ENCODE assay signal across 8 mouse cellular contexts in the genomic region with DNA sequence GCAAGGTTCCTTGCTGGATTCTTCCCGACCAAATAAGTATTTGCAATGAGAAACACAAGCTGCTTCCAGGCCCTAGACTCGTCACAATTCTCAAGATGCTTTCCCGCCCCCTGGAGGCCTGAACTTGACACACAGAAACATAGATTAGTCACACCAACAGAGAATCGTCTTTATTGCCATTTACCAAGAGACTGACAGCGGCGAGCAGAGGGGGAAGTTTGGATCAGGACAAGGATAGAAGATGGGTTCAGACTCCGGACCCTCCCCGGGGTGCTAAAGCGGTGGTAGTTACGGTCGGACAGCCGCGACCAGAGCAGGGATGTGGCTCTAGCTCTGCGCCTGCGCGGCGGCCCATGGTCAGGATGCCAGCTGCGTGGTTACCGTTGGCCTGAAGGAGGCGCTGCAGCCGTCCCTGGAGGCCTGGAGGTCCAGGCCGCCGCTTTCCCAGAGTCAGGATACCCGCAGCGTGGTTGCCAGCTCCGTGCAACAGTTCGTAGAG. TPM values are rescaled to one million over a fixed set of nuclear protein-coding genes. Genes with fewer than 3 reads are reported as not detected.
DNase-seq lines count a peak whose midpoint lies in the region; ATAC-seq and TF ChIP-seq lines count a peak whose summit lies in the region.

No protein-coding gene starts in this region.

- TF ChIP-seq CTCF in cortical plate, adult 2 months (IDR thresholded peaks at IDR 0.05; ENCODE audit: extremely low read depth, insufficient read depth, low read length): peak; percentile 66
- peak; percentile 85 for TF ChIP-seq CTCF in left cerebral cortex, adult 2 months (IDR thresholded peaks at IDR 0.05)

- ATAC-seq in activated CD4-positive, CD25-positive, alpha-beta regulatory T cell, adult 4 months: peak; percentile 56
- ATAC-seq in megakaryocyte, adult 5-6 weeks (ENCODE audit: poor library complexity, severe bottlenecking): peak; percentile 86

- 0 out of 2 replicates have a peak overlapping the region, but pooled peaks have one; percentile 13 for H3K27ac ChIP-seq in cortical plate, adult 2 months (ENCODE audit: insufficient read depth, low read length)
- peak overlapping the region; percentile 69 for H3K27ac ChIP-seq in left cerebral cortex, adult 2 months

- DNase-seq in gastrocnemius, adult 8-10 months (ENCODE audit: low spot score in 2 of 2): peak; percentile 78 to 85
- DNase-seq in hindlimb bud, embryonic 11.5 days (ENCODE audit: extremely low spot score, low read depth, low spot score): peak; percentile 39
- DNase-seq in left cerebral cortex, adult 2 months (ENCODE audit: extremely low spot score in 1 of 2, low spot score in 2 of 2): peak; percentile 83 to 93
- DNase-seq in right cerebral cortex, adult 2 months (ENCODE audit: low spot score in 2 of 2): peak; percentile 90 to 93
- peak; percentile 54 for DNase-seq in urinary bladder, postnatal 10 days (ENCODE audit: low spot score)

- peaks cover 3% of the 10 kb centered on the region; the same call in 1 of the 2 replicates for H3K4me1 ChIP-seq in cortical plate, adult 2 months (ENCODE audit: control insufficient read depth, insufficient read depth, low read length)

- peak overlapping the region; percentile 31 for H3K4me3 ChIP-seq in cortical plate, adult 2 months (ENCODE audit: insufficient read depth, low read length)
- peak overlapping the region; percentile 46 for H3K4me3 ChIP-seq in left cerebral cortex, adult 2 months

- 0 out of 2 replicates have a peak, but pooled peaks have one; percentile 64 for TF ChIP-seq POLR2A in cortical plate, adult 2 months (IDR thresholded peaks at IDR 0.05; ENCODE audit: extremely low read depth, insufficient read depth, low read length)

- intact Hi-C loops in left cerebral cortex, adult 2 months (cut with DNase I): loop anchor here (1.0 to 2.0 kb wide), 2 partner anchors 47 to 191 kb away; no protein-coding TSS in a partner anchor

RNA-seq across cellular contexts. Expression of gene Hcrt, which starts 1.1 kb away (rescaled TPM):
- not detected for polyA plus RNA-seq in activated CD4-positive, CD25-positive, alpha-beta regulatory T cell, adult 4 months (2017; shearing (Covaris generic))
- 0.29 and 0.78 TPM in 2 replicates for polyA plus RNA-seq in cortical plate, adult 2 months (2012; rRNA removed)
- not detected for total RNA-seq in gastrocnemius, adult 8-10 months (2022)
- not detected for total RNA-seq in left cerebral cortex, adult 2 months (2021)
- not detected in 2 replicates for total RNA-seq in megakaryocyte, adult 5-6 weeks (2015)
- not detected in 2 replicates for total RNA-seq in megakaryocyte, adult 5-6 weeks (2017)

RNA-seq across cellular contexts. Expression of gene Kcnh4, which starts 1.9 kb away (rescaled TPM):
- under 1 TPM; 0.11 to 0.34 TPM for polyA plus RNA-seq in activated CD4-positive, CD25-positive, alpha-beta regulatory T cell, adult 4 months (2017; shearing (Covaris generic))
- polyA plus RNA-seq in cortical plate, adult 2 months (2012; rRNA removed): 23.4 and 25.4 TPM in 2 replicates
- total RNA-seq in gastrocnemius, adult 8-10 months (2022): not detected
- 10 to 100 TPM; 17.2 to 18.4 TPM for total RNA-seq in left cerebral cortex, adult 2 months (2021)
- not detected in 2 replicates for total RNA-seq in megakaryocyte, adult 5-6 weeks (2015)
- not detected in 2 replicates for total RNA-seq in megakaryocyte, adult 5-6 weeks (2017)

RNA-seq across cellular contexts. Expression of gene Ghdc, which starts 9.2 kb away (rescaled TPM):
- 1 to 10 TPM; 3.2 to 5.3 TPM for polyA plus RNA-seq in activated CD4-positive, CD25-positive, alpha-beta regulatory T cell, adult 4 months (2017; shearing (Covaris generic))
- 7.5 and 8.6 TPM in 2 replicates for polyA plus RNA-seq in cortical plate, adult 2 months (2012; rRNA removed)
- 1 to 10 TPM; 4.3 to 8.2 (median 5.7) TPM for total RNA-seq in gastrocnemius, adult 8-10 months (2022)
- total RNA-seq in left cerebral cortex, adult 2 months (2021): 1 to 10 TPM; 7.3 TPM
- 4.6 and 5.6 TPM in 2 replicates for total RNA-seq in megakaryocyte, adult 5-6 weeks (2015)
- 4.6 and 6.6 TPM in 2 replicates for total RNA-seq in megakaryocyte, adult 5-6 weeks (2017)

RNA-seq across cellular contexts. Expression of gene Rab5c, which starts 23.6 kb away (rescaled TPM):
- polyA plus RNA-seq in activated CD4-positive, CD25-positive, alpha-beta regulatory T cell, adult 4 months (2017; shearing (Covaris generic)): 10 to 100 TPM; 29.0 to 44.1 TPM
- 196 and 207 TPM in 2 replicates for polyA plus RNA-seq in cortical plate, adult 2 months (2012; rRNA removed)
- total RNA-seq in gastrocnemius, adult 8-10 months (2022): 10 to 100 TPM; 41.4 to 50.9 (median 42.2) TPM
- 100 to 1,000 TPM; 139 to 142 TPM for total RNA-seq in left cerebral cortex, adult 2 months (2021)
- total RNA-seq in megakaryocyte, adult 5-6 weeks (2015): 167 and 170 TPM in 2 replicates
- total RNA-seq in megakaryocyte, adult 5-6 weeks (2017): 136 and 142 TPM in 2 replicates

RNA-seq across cellular contexts. Expression of gene Hspb9, which starts 47.9 kb away (rescaled TPM):
- polyA plus RNA-seq in activated CD4-positive, CD25-positive, alpha-beta regulatory T cell, adult 4 months (2017; shearing (Covaris generic)): under 1 TPM; 0.70 to 0.78 TPM
- polyA plus RNA-seq in cortical plate, adult 2 months (2012; rRNA removed): 0.19 TPM in 1 of 2 replicates, not detected in the other
- not detected for total RNA-seq in gastrocnemius, adult 8-10 months (2022)
- total RNA-seq in left cerebral cortex, adult 2 months (2021): not detected
- not detected in 2 replicates for total RNA-seq in megakaryocyte, adult 5-6 weeks (2015)
- 0.65 TPM in 1 of 2 replicates, not detected in the other for total RNA-seq in megakaryocyte, adult 5-6 weeks (2017)

Comparison
In these comparisons a context has a peak if more than half of its experiments do, and no peak if none do; other contexts are left out.
1. Peak in every context shown above with its lines: DNase-seq, ATAC-seq, H3K4me3 ChIP-seq and H3K27ac ChIP-seq.
2. DNase-seq: peak in every context shown above with its lines; median percentile 92 in right cerebral cortex, adult 2 months; 88 in left cerebral cortex, adult 2 months; 82 in gastrocnemius, adult 8-10 months; 54 in urinary bladder, postnatal 10 days; 39 in hindlimb bud, embryonic 11.5 days.
3. RNA of gene Kcnh4, which starts 1.9 kb away (total RNA-seq): 17.2 to 18.4 TPM in left cerebral cortex, adult 2 months; not detected in gastrocnemius, adult 8-10 months and not detected in megakaryocyte, adult 5-6 weeks; every median in the first group is over 10 times any median in the second.